Mouse (Mus musculus): ENCODE results near the gene Foxn3. TPM values are rescaled to one million over a fixed set of nuclear protein-coding genes. Genes with fewer than 3 reads are reported as not detected.

Foxn3 gene
- polyA plus RNA-seq, 1 experiment from 2014 or later = 51.9 TPM

GRCm38 (mm10) chr12:99394676-99395075, 168.7 kb downstream of the Foxn3 start:
- Histone ChIP-seq H3K4me1 (peaks cover 43% of the 10 kb centered on the region), H3K27ac (replicated peaks) (no peak overlapping the region), H3K4me3 (no peak overlapping the region), H3K9me3 (no peaks in the 10 kb centered on the region), H3K4me2 (no peak overlapping the region), H3K36me3 (no peaks in the 10 kb centered on the region), H3K9ac (no peak overlapping the region), H3K27me3 (replicated peaks) (no peaks in the 10 kb centered on the region)
- ATAC-seq (ENCODE audit: extremely low read depth, insufficient number of reproducible peaks, low FRiP score, low TSS enrichment) = no peak
- WGBS = 48% methylated on average over 5 of the region's 5 CpGs

- peak overlapping the region; percentile 89 for H3K4me2 ChIP-seq
- no peaks in the 10 kb centered on the region for H3K27me3 ChIP-seq (replicated peaks)
- H3K4me1 ChIP-seq = peaks cover 48% of the 10 kb centered on the region
- H3K9me3 ChIP-seq = no peaks in the 10 kb centered on the region
- peak overlapping the region; percentile 94 for H3K9ac ChIP-seq
- H3K4me3 ChIP-seq = peak overlapping the region; percentile 96
- peak overlapping the region; percentile 96; the same call in 1 of the 2 replicates for H3K27ac ChIP-seq (replicated peaks)
- 46% methylated on average over 11 of the region's 11 CpGs for WGBS
- no peaks in the 10 kb centered on the region for H3K36me3 ChIP-seq
- ATAC-seq (ENCODE audit: extremely low read depth, insufficient number of reproducible peaks, low FRiP score, low TSS enrichment) = no peak
Measured at GRCm38 (mm10) chr12:99393867-99394630, 169.3 kb downstream of the Foxn3 start.

- WGBS = 0% methylated on average over 68 of the region's 71 CpGs
- H3K4me1 ChIP-seq = peaks cover 42% of the 10 kb centered on the region
- H3K9ac ChIP-seq = peak overlapping the region; percentile 94
- peak; percentile 78; the same call in 1 of the 2 replicates for ATAC-seq (ENCODE audit: extremely low read depth, insufficient number of reproducible peaks, low FRiP score, low TSS enrichment)
- peaks cover 8% of the 10 kb centered on the region for H3K36me3 ChIP-seq
- peak overlapping the region; percentile 96 for H3K4me3 ChIP-seq
- peak overlapping the region; percentile 96 for H3K27ac ChIP-seq (replicated peaks)
- H3K27me3 ChIP-seq (replicated peaks) = no peaks in the 10 kb centered on the region
- H3K9me3 ChIP-seq = no peaks in the 10 kb centered on the region
- peak overlapping the region; percentile 89 for H3K4me2 ChIP-seq
Measured at GRCm38 (mm10) chr12:99392944-99393866, 170.2 kb downstream of the Foxn3 start.

GRCm38 (mm10) chr12:99391942-99392880, 171.2 kb downstream of the Foxn3 start:
- Histone ChIP-seq H3K4me3 (peak overlapping the region; percentile 96), H3K27me3 (replicated peaks) (no peaks in the 10 kb centered on the region), H3K4me1 (peaks cover 48% of the 10 kb centered on the region), H3K27ac (replicated peaks) (peak overlapping the region; percentile 96), H3K9ac (peak overlapping the region; percentile 94), H3K36me3 (peaks cover 16% of the 10 kb centered on the region), H3K9me3 (no peaks in the 10 kb centered on the region), H3K4me2 (peak overlapping the region; percentile 89)
- peak; percentile 85 for ATAC-seq (ENCODE audit: extremely low read depth, insufficient number of reproducible peaks, low FRiP score, low TSS enrichment)
- WGBS = under 1% methylated on average over 76 of the region's 87 CpGs

DNA sequence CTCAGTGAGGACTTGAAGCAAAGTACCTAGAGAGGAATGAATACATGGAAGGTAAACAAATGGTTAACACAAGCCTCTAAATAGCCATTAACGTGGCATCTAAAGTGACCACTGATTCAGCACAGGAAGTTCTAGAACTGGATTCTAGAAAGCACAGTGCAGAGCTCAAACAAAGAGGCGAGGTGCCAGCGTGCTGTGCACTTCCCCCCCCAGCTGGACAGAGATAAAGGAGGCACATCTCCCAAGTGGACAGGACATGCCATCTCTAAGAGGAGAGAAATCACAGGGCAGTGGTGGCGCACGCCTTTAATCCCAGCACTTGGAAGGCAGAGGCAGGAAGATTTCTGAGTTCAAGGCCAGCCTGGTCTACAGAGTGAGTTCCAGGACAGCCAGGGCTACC, 173.0 kb downstream of the Foxn3 start:
- Histone ChIP-seq H3K9ac (no peak overlapping the region), H3K4me2 (peak overlapping the region; percentile 0; the same call in 1 of the 2 replicates), H3K9me3 (no peaks in the 10 kb centered on the region), H3K4me1 (peaks cover 65% of the 10 kb centered on the region), H3K4me3 (no peak overlapping the region), H3K27me3 (replicated peaks) (no peaks in the 10 kb centered on the region), H3K27ac (replicated peaks) (no peak overlapping the region), H3K36me3 (peaks cover 16% of the 10 kb centered on the region)
- no peak for ATAC-seq (ENCODE audit: extremely low read depth, insufficient number of reproducible peaks, low FRiP score, low TSS enrichment)
- WGBS = 50% methylated on average over 5 of the region's 5 CpGs

- no peak overlapping the region for H3K27ac ChIP-seq (replicated peaks)
- no peak for ATAC-seq (ENCODE audit: extremely low read depth, insufficient number of reproducible peaks, low FRiP score, low TSS enrichment)
- H3K9me3 ChIP-seq = no peaks in the 10 kb centered on the region
- WGBS = 90% methylated on average over 7 of the region's 7 CpGs
- H3K4me1 ChIP-seq = peaks cover 59% of the 10 kb centered on the region
- H3K36me3 ChIP-seq = peaks cover 16% of the 10 kb centered on the region
- H3K4me3 ChIP-seq = no peak overlapping the region
- H3K4me2 ChIP-seq = no peak overlapping the region
- no peaks in the 10 kb centered on the region for H3K27me3 ChIP-seq (replicated peaks)
- H3K9ac ChIP-seq = no peak overlapping the region
Measured at GRCm38 (mm10) chr12:99389244-99389643, 174.1 kb downstream of the Foxn3 start.

DNA sequence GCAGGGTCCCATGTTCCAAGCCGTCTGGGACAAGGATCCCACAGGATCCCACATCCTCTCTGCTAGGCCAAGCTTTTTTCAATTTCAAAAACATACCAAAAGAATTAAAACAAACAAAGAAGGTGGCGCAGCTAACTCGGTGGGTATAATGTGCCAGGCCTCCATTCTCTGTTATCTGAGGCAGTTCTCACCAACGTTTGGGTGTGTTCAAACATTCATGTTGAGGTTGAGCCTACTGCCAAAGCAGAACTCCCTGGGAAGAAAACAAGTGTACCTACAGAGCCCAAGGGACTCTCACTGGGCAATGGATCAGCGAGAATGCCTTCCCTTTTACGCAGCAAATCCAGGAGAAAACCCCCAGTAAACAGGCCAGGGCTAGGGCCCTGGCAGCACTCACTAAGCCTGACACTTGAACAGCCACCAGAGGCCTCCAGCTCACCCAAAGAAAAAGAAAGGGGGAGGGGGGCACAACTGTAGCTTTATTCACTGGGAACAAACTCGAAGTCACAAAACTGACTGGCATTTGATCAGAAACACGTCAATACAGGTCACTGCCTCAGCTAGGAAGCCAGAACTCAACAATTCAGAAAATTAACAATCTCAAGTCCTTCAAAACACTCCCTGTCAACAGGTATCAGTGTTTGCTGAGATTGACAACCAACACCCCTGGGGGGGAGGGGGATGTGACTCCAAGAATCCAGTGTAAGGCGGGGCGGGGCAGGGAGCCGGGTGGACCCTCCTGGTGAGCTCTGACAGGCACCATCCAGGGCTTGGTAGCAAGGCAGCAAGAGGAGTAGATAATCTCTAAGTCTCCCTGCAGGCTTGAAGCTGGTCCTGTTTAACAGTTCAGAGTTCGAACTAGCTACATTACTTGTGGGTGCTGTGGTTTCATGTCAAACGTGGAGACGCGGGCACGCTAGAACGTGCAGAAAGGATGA, 177.2 kb downstream of the Foxn3 start:
- peaks cover 36% of the 10 kb centered on the region for H3K36me3 ChIP-seq
- peak overlapping the region; percentile 16 for H3K4me2 ChIP-seq
- H3K4me1 ChIP-seq = peaks cover 51% of the 10 kb centered on the region
- H3K27me3 ChIP-seq (replicated peaks) = no peaks in the 10 kb centered on the region
- H3K9me3 ChIP-seq = peaks cover 3% of the 10 kb centered on the region; the same call in 1 of the 2 replicates
- peak overlapping the region; percentile 63 for H3K9ac ChIP-seq
- peak; percentile 49 for ATAC-seq (ENCODE audit: extremely low read depth, insufficient number of reproducible peaks, low FRiP score, low TSS enrichment)
- no peak overlapping the region for H3K4me3 ChIP-seq
- H3K27ac ChIP-seq (replicated peaks) = peak overlapping the region; percentile 79
- 43% methylated on average over 17 of the region's 17 CpGs for WGBS

DNA sequence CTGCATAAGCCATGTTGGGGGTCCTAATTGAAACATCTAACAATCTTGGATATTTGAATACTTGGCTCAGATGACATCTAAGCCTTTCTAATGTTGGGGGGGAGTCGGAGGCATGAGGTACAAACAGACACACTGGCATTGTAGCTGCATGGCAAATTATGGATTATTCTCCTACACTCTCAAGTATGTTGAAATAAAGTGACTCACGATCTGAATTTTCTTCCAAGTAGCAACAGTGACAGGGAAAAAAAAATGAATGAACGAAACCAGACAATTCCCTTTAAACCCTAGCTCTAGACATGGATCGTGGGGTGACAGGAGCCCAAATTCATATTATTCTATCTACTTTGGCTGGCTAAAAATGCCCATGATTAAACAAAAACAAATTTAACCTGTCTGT, 178.3 kb downstream of the Foxn3 start:
- H3K4me3 ChIP-seq = no peak overlapping the region
- no peak overlapping the region for H3K9ac ChIP-seq
- WGBS = 83% methylated on average over 4 of the region's 4 CpGs
- H3K4me2 ChIP-seq = no peak overlapping the region
- peaks cover 3% of the 10 kb centered on the region; the same call in 1 of the 2 replicates for H3K9me3 ChIP-seq
- no peak for ATAC-seq (ENCODE audit: extremely low read depth, insufficient number of reproducible peaks, low FRiP score, low TSS enrichment)
- no peaks in the 10 kb centered on the region for H3K27me3 ChIP-seq (replicated peaks)
- H3K27ac ChIP-seq (replicated peaks) = 0 out of 2 replicates have a peak overlapping the region, but pooled peaks have one; percentile 79
- peaks cover 50% of the 10 kb centered on the region for H3K4me1 ChIP-seq
- peaks cover 40% of the 10 kb centered on the region for H3K36me3 ChIP-seq

DNA sequence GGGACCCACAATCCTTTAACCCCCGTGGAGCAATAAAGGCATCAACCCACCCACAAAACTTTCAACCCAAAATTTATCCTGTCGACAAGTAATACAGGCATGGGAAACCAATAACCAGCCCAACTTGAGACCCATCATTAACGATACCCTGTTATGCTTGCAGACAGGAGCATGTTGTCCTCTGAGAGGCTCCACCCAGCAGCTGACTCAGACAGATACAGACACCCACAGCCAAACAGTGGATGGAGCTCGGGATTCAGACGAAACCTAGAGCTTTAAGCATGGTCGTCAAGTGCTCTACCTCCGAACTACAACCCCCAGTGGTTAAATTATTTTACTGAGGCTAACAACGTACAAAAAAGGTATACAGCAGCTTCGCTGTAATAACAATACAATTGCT, 182.1 kb downstream of the Foxn3 start:
- no peak overlapping the region for H3K4me2 ChIP-seq
- WGBS = 72% methylated on average over 9 of the region's 9 CpGs
- H3K27ac ChIP-seq (replicated peaks) = no peak overlapping the region
- peaks cover 3% of the 10 kb centered on the region; the same call in 1 of the 2 replicates for H3K9me3 ChIP-seq
- no peak overlapping the region for H3K9ac ChIP-seq
- no peak for ATAC-seq (ENCODE audit: extremely low read depth, insufficient number of reproducible peaks, low FRiP score, low TSS enrichment)
- peaks cover 23% of the 10 kb centered on the region for H3K36me3 ChIP-seq
- no peak overlapping the region for H3K4me3 ChIP-seq
- H3K4me1 ChIP-seq = peaks cover 65% of the 10 kb centered on the region
- H3K27me3 ChIP-seq (replicated peaks) = no peaks in the 10 kb centered on the region

GRCm38 (mm10) chr12:99380855-99381262, 182.5 kb downstream of the Foxn3 start:
- Histone ChIP-seq H3K4me2 (no peak overlapping the region), H3K36me3 (peaks cover 23% of the 10 kb centered on the region), H3K4me3 (no peak overlapping the region), H3K9ac (no peak overlapping the region), H3K9me3 (peaks cover 3% of the 10 kb centered on the region; the same call in 1 of the 2 replicates), H3K27me3 (replicated peaks) (no peaks in the 10 kb centered on the region), H3K4me1 (peaks cover 65% of the 10 kb centered on the region), H3K27ac (replicated peaks) (no peak overlapping the region)
- 51% methylated on average over 4 of the region's 4 CpGs for WGBS
- no peak for ATAC-seq (ENCODE audit: extremely low read depth, insufficient number of reproducible peaks, low FRiP score, low TSS enrichment)
